Mouse (Mus musculus): ENCODE results near the gene Bptf. TPM values are rescaled to one million over a fixed set of nuclear protein-coding genes. Genes with fewer than 3 reads are reported as not detected.
"Not testable (repeated sequence)": the region's sequence is repeated elsewhere in the genome, so short reads cannot be mapped to it uniquely, and the experiment has no call there.

The Bptf gene
- polyA plus RNA-seq, 1 experiment from 2014 or later: 38.5 TPM

- H3K4me2 ChIP-seq: peak within 1 kb of the TSS; percentile 56
- DNase-seq (ENCODE audit: low spot score, missing footprints): peak; percentile 99
- H3K4me1 ChIP-seq (ENCODE audit: control insufficient read depth, insufficient read depth, low read length): peaks cover 4% of the 10 kb centered on the region; the same call in 1 of the 2 replicates
- H3K27me3 ChIP-seq (ENCODE audit: control insufficient read depth, insufficient read depth, low read length): no peaks in the 10 kb centered on the region
- peaks cover 22% of the 10 kb centered on the region for H3K36me3 ChIP-seq (ENCODE audit: control insufficient read depth, insufficient read depth, low read length)
- H3K9ac ChIP-seq (ENCODE audit: low read length): peak within 1 kb of the TSS; percentile 99
- no peaks in the 10 kb centered on the region for H3K9me3 ChIP-seq (ENCODE audit: control insufficient read depth, low read length)
- under 1% methylated on average over 61 of the region's 62 CpGs for WGBS
- peak; percentile 96 for ATAC-seq (ENCODE audit: low FRiP score)
- peak within 1 kb of the TSS; percentile 99 for H3K4me3 ChIP-seq (ENCODE audit: low read depth, low read length)
- peak within 1 kb of the TSS; percentile 85 for H3K27ac ChIP-seq (ENCODE audit: low read depth, low read length)
Observed at GRCm38 (mm10) chr11:106999151-106999948, 132.6 kb downstream of the Bptf start, which contains the start of gene Kpna2. Gene Kpna2 (minus strand): TSS chr11:106999541.

GRCm38 (mm10) chr11:106998651-106999150 is 133.2 kb downstream of the Bptf start:
- peak overlapping the region; percentile 56 for H3K4me2 ChIP-seq
- peaks cover 4% of the 10 kb centered on the region; the same call in 1 of the 2 replicates for H3K4me1 ChIP-seq (ENCODE audit: control insufficient read depth, insufficient read depth, low read length)
- peak overlapping the region; percentile 99 for H3K9ac ChIP-seq (ENCODE audit: low read length)
- WGBS: under 1% methylated on average over 26 of the region's 26 CpGs
- no peaks in the 10 kb centered on the region for H3K27me3 ChIP-seq (ENCODE audit: control insufficient read depth, insufficient read depth, low read length)
- H3K9me3 ChIP-seq (ENCODE audit: control insufficient read depth, low read length): no peaks in the 10 kb centered on the region
- DNase-seq (ENCODE audit: low spot score, missing footprints) (peak; percentile 96), ATAC-seq (ENCODE audit: low FRiP score) (peak; percentile 8)
- peak overlapping the region; percentile 99 for H3K4me3 ChIP-seq (ENCODE audit: low read depth, low read length)
- H3K27ac ChIP-seq (ENCODE audit: low read depth, low read length): peak overlapping the region; percentile 85
- peaks cover 25% of the 10 kb centered on the region for H3K36me3 ChIP-seq (ENCODE audit: control insufficient read depth, insufficient read depth, low read length)

- ATAC-seq (ENCODE audit: low FRiP score): no peak
- no peaks in the 10 kb centered on the region for H3K27me3 ChIP-seq (ENCODE audit: control insufficient read depth, insufficient read depth, low read length)
- peak overlapping the region; percentile 99 for H3K9ac ChIP-seq (ENCODE audit: low read length)
- H3K4me1 ChIP-seq (ENCODE audit: control insufficient read depth, insufficient read depth, low read length): peaks cover 4% of the 10 kb centered on the region; the same call in 1 of the 2 replicates
- peaks cover 28% of the 10 kb centered on the region for H3K36me3 ChIP-seq (ENCODE audit: control insufficient read depth, insufficient read depth, low read length)
- peak overlapping the region; percentile 99 for H3K4me3 ChIP-seq (ENCODE audit: low read depth, low read length)
- peak overlapping the region; percentile 56 for H3K4me2 ChIP-seq
- H3K9me3 ChIP-seq (ENCODE audit: control insufficient read depth, low read length): no peaks in the 10 kb centered on the region
- WGBS: 7% methylated on average over 5 of the region's 5 CpGs
- peak; percentile 88 for DNase-seq (ENCODE audit: low spot score, missing footprints)
- H3K27ac ChIP-seq (ENCODE audit: low read depth, low read length): no peak overlapping the region
Observed at GRCm38 (mm10) chr11:106997976-106998375, 134.0 kb downstream of the Bptf start.

GRCm38 (mm10) chr11:106996492-106996891 is 135.4 kb downstream of the Bptf start:
- H3K36me3 ChIP-seq (ENCODE audit: control insufficient read depth, insufficient read depth, low read length): peaks cover 30% of the 10 kb centered on the region
- not testable (repeated sequence) for H3K27ac ChIP-seq (ENCODE audit: low read depth, low read length); H3K9me3 ChIP-seq (ENCODE audit: control insufficient read depth, low read length); H3K4me2 ChIP-seq; H3K4me3 ChIP-seq (ENCODE audit: low read depth, low read length); DNase-seq (ENCODE audit: low spot score, missing footprints); H3K27me3 ChIP-seq (ENCODE audit: control insufficient read depth, insufficient read depth, low read length); H3K4me1 ChIP-seq (ENCODE audit: control insufficient read depth, insufficient read depth, low read length); ATAC-seq (ENCODE audit: low FRiP score); H3K9ac ChIP-seq (ENCODE audit: low read length)
- WGBS: 97% methylated on average over 7 of the region's 7 CpGs

- H3K4me1 ChIP-seq (ENCODE audit: control insufficient read depth, insufficient read depth, low read length): peaks cover 4% of the 10 kb centered on the region; the same call in 1 of the 2 replicates
- ATAC-seq (ENCODE audit: low FRiP score) (no peak), DNase-seq (ENCODE audit: low spot score, missing footprints) (no peak)
- H3K9me3 ChIP-seq (ENCODE audit: control insufficient read depth, low read length): no peaks in the 10 kb centered on the region
- H3K4me3 ChIP-seq (ENCODE audit: low read depth, low read length): no peak overlapping the region
- no peak overlapping the region for H3K27ac ChIP-seq (ENCODE audit: low read depth, low read length)
- H3K27me3 ChIP-seq (ENCODE audit: control insufficient read depth, insufficient read depth, low read length): no peaks in the 10 kb centered on the region
- H3K36me3 ChIP-seq (ENCODE audit: control insufficient read depth, insufficient read depth, low read length): peaks cover 32% of the 10 kb centered on the region
- no peak overlapping the region for H3K9ac ChIP-seq (ENCODE audit: low read length)
- WGBS: 89% methylated on average over 3 of the region's 3 CpGs
- no peak overlapping the region for H3K4me2 ChIP-seq
Observed at GRCm38 (mm10) chr11:106994246-106995085, 137.5 kb downstream of the Bptf start.

- Histone ChIP-seq H3K9me3 (ENCODE audit: control insufficient read depth, low read length) (no peaks in the 10 kb centered on the region), H3K27ac (ENCODE audit: low read depth, low read length) (no peak overlapping the region), H3K9ac (ENCODE audit: low read length) (no peak overlapping the region), H3K27me3 (ENCODE audit: control insufficient read depth, insufficient read depth, low read length) (no peaks in the 10 kb centered on the region), H3K4me2 (no peak overlapping the region), H3K4me3 (ENCODE audit: low read depth, low read length) (no peak overlapping the region), H3K36me3 (ENCODE audit: control insufficient read depth, insufficient read depth, low read length) (peaks cover 14% of the 10 kb centered on the region), H3K4me1 (ENCODE audit: control insufficient read depth, insufficient read depth, low read length) (no peaks in the 10 kb centered on the region)
- 88% methylated on average over 2 of the region's 2 CpGs for WGBS
- ATAC-seq (ENCODE audit: low FRiP score) (no peak), DNase-seq (ENCODE audit: low spot score, missing footprints) (no peak)
Observed at GRCm38 (mm10) chr11:106987384-106987783, 144.5 kb downstream of the Bptf start.

- H3K36me3 ChIP-seq (ENCODE audit: control insufficient read depth, insufficient read depth, low read length); H3K4me1 ChIP-seq (ENCODE audit: control insufficient read depth, insufficient read depth, low read length): not testable (repeated sequence)
Observed at GRCm38 (mm10) chr11:106985979-106986604, 145.8 kb downstream of the Bptf start.

More at GRCm38 (mm10) chr11:106985979-106986604, 145.8 kb downstream of the Bptf start:
- DNase-seq (ENCODE audit: low spot score, missing footprints); H3K9ac ChIP-seq (ENCODE audit: low read length); H3K4me2 ChIP-seq; H3K27me3 ChIP-seq (ENCODE audit: control insufficient read depth, insufficient read depth, low read length); H3K4me3 ChIP-seq (ENCODE audit: low read depth, low read length); ATAC-seq (ENCODE audit: low FRiP score); H3K27ac ChIP-seq (ENCODE audit: low read depth, low read length); H3K9me3 ChIP-seq (ENCODE audit: control insufficient read depth, low read length): not testable (repeated sequence)
- 91% methylated on average over 9 of the region's 9 CpGs for WGBS

Measured in midbrain, embryonic 11.5 days (tissue).